Mouse (Mus musculus) limb, embryonic 12.5 days (tissue): Measurements from ENCODE around the gene Rnf38. TPM values are rescaled to one million over a fixed set of nuclear protein-coding genes. Genes with fewer than 3 reads are reported as not detected.

Source experiments
- ATAC-seq: fragments of 200-750 bp; cut with Nextera tagmentation; 2 replicates; pipeline ENCODE4 v1.8.0; 2017; ENCODE audit warnings: low read depth, moderate TSS enrichment; ENCODE audit not compliant: insufficient number of reproducible peaks, insufficient read depth, low FRiP score, low TSS enrichment
- H3K27ac ChIP-seq: fragments of 300-500 bp; sonication (generic); 2 replicates; pipeline ENCODE4 v1.5.1; 2016; ENCODE audit warnings: mild to moderate bottlenecking, moderate library complexity
- H3K27me3 ChIP-seq: fragments of 300-500 bp; sonication (generic); 2 replicates; pipeline ENCODE4 v1.6.1; 2016; ENCODE audit warnings: mild to moderate bottlenecking, moderate library complexity
- H3K36me3 ChIP-seq: fragments of 300-500 bp; sonication (generic); 2 replicates; pipeline ENCODE4 v1.6.1; 2016; ENCODE audit warnings: mild to moderate bottlenecking, moderate library complexity
- H3K4me1 ChIP-seq: fragments of 300-500 bp; sonication (generic); replicated peaks from 2 replicates; pipeline ENCODE4 v1.6.1; 2016
- H3K4me2 ChIP-seq: fragments of 300-500 bp; sonication (generic); 2 replicates; pipeline ENCODE4 v1.6.1; 2016; ENCODE audit warnings: mild to moderate bottlenecking, moderate library complexity
- H3K4me3 ChIP-seq: fragments of 300-500 bp; sonication (generic); replicated peaks from 2 replicates; pipeline ENCODE4 v1.5.1; 2016; ENCODE audit warnings: mild to moderate bottlenecking
- H3K9ac ChIP-seq: fragments of 300-500 bp; sonication (generic); replicated peaks from 2 replicates; pipeline ENCODE4 v1.6.1; 2016; ENCODE audit warnings: mild to moderate bottlenecking, moderate library complexity
- H3K9me3 ChIP-seq: fragments of 300-500 bp; sonication (generic); 2 replicates; pipeline ENCODE4 v1.6.1; 2016; ENCODE audit warnings: mild to moderate bottlenecking, moderate library complexity
- WGBS: fragments of 180-500 bp; shearing (Covaris S2); methylation state at CpG from one replicate; pipeline ENCODE4 v1.1.7; 2016; 5-methylcytosine and 5-hydroxymethylcytosine counted together
- polyA plus RNA-seq: library from polyadenylated mRNA; unstranded; fragments of >200 nt; fragmentation: Nextera tagmentation; extraction: Ambion mirVana; gene quantifications from 2 replicates; pipeline ENCODE4 v1.2.1, GENCODE M21; 2016

Gene Rnf38
- polyA plus RNA-seq, 1 experiment from 2014 or later = 29.4 TPM

DNA sequence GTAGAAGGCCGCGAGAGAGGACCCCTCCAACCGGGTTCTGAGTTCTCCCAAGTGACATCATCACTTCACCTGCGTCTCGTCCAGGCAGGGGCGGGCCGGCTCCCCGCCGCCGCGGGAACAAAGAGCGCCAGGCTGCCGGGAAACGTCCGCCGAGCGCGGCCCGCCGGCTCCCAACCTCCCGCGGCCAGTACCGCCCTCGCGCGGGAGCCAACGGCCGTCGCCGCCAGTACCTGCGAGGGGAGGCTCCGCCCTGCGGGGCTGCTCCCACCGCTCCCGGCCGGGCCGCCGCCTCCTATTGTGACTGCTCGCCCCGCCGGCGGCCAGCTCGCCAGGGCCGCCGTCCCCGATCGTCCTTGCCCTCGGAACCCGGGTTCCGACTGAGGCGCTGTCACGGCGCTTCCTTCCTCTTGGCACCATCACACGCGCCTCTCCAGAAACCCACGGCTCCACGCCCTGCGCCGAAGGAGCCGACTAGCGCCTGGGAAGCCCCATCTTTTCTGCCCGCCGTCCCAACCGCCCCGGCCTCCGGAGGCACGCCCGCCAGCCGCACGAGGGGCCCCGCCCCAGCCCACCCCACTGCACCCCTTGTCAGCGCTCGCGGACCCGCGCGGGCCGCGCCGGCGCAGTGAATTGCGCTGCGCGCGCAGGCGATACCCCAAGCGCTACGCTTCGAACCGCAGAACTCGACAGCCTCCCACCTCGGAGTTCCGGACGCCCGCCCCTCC, 66.0 kb downstream of the Rnf38 start:
- H3K9me3 ChIP-seq = no peaks in the 10 kb centered on the region
- no peaks in the 10 kb centered on the region for H3K27me3 ChIP-seq
- peak overlapping the region; percentile 72 for H3K4me2 ChIP-seq
- peaks cover 43% of the 10 kb centered on the region for H3K4me1 ChIP-seq
- no peaks in the 10 kb centered on the region for H3K36me3 ChIP-seq
- peak overlapping the region; percentile 70 for H3K4me3 ChIP-seq
- WGBS = 1% methylated on average over 84 of the region's 95 CpGs
- H3K9ac ChIP-seq = peak overlapping the region; percentile 90
- peak overlapping the region; percentile 99 for H3K27ac ChIP-seq
- peak; percentile 90 for ATAC-seq

DNA sequence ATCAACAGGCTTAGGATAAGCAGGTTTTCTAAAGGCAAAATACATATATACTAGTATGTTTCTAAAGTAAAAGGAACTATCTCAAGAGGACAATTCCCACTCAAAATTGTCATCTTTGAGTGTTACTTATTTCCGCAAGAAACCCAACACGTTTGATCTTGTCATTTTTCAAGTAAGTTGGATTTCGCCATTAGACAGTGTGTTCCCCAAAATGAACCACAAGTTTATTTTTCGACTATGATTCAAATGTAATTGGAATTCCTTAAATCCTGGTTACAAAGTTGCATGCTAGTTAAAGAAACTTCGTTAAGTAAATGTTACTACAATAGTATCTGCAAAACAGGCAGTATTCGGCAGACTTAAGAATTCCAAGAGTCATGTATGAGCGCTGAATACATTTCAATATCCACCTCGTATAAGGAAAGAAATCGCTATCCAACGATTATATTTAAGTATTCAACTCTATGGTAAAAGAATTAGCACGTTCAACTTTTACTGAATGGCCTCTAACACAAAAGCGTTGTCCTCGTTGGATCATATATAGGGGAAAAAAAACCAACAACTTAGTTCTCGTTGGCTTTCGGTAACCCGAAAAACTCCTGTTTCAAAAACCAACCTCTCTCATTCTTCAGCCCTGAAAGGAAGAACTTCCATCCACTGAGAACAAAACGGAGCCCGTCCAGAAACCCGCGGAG, 66.7 kb downstream of the Rnf38 start:
- ATAC-seq = no peak
- H3K27me3 ChIP-seq = no peaks in the 10 kb centered on the region
- peak overlapping the region; percentile 72 for H3K4me2 ChIP-seq
- H3K4me1 ChIP-seq = peaks cover 50% of the 10 kb centered on the region
- H3K27ac ChIP-seq = peak overlapping the region; percentile 99
- peak overlapping the region; percentile 70 for H3K4me3 ChIP-seq
- no peaks in the 10 kb centered on the region for H3K9me3 ChIP-seq
- H3K36me3 ChIP-seq = no peaks in the 10 kb centered on the region
- peak overlapping the region; percentile 90 for H3K9ac ChIP-seq
- 5% methylated on average over 20 of the region's 20 CpGs for WGBS

DNA sequence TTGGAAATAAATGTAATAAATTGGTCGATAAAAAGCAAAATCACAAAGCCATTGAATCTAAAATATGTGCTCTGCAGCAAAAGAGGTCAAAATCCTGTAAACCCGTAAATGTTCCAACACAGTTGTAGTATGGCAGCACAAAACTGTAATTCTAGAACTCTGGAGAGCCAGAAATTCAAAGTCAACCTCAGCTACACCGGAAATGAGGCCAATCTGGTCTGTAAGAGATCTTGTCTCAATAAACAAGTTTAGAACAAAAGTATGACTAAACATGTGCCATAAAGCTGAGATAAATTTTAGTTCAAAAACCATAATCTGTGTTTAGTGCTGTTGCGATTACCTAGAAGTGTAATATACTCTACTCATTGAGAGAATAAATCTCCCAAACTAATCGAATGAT, 69.0 kb downstream of the Rnf38 start:
- H3K27ac ChIP-seq = no peak overlapping the region
- H3K9me3 ChIP-seq = no peaks in the 10 kb centered on the region
- WGBS = 60% methylated on average over 5 of the region's 5 CpGs
- no peaks in the 10 kb centered on the region for H3K36me3 ChIP-seq
- no peak for ATAC-seq
- no peak overlapping the region for H3K9ac ChIP-seq
- H3K27me3 ChIP-seq = no peaks in the 10 kb centered on the region
- peak overlapping the region; percentile 19 for H3K4me3 ChIP-seq
- peak overlapping the region; percentile 72 for H3K4me2 ChIP-seq
- H3K4me1 ChIP-seq = peaks cover 62% of the 10 kb centered on the region

DNA sequence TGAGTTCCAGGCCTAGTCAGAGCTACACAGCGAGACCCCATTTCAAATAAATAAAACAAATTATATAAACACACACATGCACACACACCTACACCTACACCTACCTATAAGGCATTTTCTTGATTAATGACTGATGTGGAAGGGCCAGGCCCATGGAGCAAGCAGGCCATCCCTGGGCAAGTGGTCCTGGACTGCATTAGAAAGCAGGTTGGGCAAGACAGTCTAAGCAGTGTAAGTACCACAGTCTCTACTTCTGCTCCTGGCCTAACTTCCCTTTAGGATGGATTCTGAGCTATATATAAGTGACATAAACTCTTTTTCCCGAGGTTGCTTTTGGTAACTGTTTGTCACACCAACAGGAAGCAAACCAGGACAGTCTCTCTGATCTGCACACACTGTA, 70.6 kb downstream of the Rnf38 start:
- Histone ChIP-seq H3K36me3 (peaks cover 6% of the 10 kb centered on the region), H3K27ac (peak overlapping the region; percentile 41; the same call in 1 of the 2 replicates), H3K4me2 (no peak overlapping the region), H3K4me1 (peaks cover 56% of the 10 kb centered on the region), H3K9ac (no peak overlapping the region), H3K27me3 (no peaks in the 10 kb centered on the region), H3K4me3 (0 out of 2 replicates have a peak overlapping the region, but pooled peaks have one; percentile 2), H3K9me3 (no peaks in the 10 kb centered on the region)
- 51% methylated on average over 2 of the region's 2 CpGs for WGBS
- no peak for ATAC-seq

DNA sequence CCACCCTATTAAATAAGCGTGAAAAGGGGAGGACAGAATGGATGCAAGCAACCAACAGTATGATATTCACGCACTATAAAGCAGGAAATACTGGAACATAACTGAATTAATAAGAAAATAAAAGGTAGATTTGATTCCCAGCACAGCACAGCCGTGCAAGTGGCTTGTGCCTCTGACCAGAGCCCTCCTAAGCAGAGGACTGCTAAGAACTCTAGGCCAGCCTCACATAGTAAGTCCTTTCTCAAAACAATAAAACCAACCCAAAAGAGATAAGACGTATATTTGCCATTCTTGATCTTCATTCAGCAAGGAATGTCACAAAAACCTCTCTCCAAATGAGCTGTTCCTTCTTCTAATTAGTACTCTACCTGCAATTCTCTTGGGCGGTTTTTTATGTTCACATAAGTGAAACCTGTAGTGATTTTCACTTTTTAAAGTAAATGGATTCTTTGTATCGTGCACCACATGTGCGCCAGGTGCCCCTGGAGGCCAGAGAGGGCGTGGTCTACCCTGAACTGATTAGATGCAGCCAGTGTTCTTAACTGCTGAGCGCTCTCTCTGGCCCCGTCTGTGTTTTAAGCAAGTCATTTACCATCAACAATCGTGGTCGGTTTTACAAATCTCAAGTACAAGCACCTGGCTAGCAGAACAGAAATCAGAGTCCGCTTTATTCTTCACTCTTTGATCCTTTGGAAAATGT, 72.4 kb downstream of the Rnf38 start:
- H3K36me3 ChIP-seq = peaks cover 16% of the 10 kb centered on the region

DNA sequence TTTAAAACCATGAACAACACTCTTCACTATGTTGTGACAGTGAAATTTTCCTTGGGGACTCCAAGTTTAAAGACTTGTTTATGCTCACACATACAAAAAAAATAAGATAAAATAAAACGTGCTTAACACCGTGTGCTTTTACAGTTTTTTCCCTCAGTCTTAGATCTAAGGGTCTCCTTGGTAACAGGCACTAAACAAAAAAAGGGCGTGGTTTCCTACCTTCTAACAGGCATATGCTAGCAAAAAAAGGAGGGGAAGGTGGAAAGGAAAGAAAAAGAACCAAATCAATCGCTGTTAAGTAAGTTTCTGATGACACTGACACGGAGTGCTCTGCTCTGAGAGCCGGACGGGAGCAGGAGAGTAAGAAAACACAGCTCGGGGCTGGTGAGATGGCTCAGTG, 73.8 kb downstream of the Rnf38 start:
- Histone ChIP-seq H3K36me3 (peaks cover 20% of the 10 kb centered on the region), H3K4me1 (peaks cover 40% of the 10 kb centered on the region), H3K9me3 (no peaks in the 10 kb centered on the region), H3K4me2 (no peak overlapping the region), H3K4me3 (no peak overlapping the region), H3K27ac (no peak overlapping the region), H3K27me3 (no peaks in the 10 kb centered on the region), H3K9ac (no peak overlapping the region)
- 75% methylated on average over 8 of the region's 8 CpGs for WGBS
- ATAC-seq = no peak

More for the DNA sequence above, 72.4 kb downstream of the Rnf38 start:
- WGBS = 36% methylated on average over 13 of the region's 13 CpGs
- H3K27me3 ChIP-seq = no peaks in the 10 kb centered on the region
- no peak overlapping the region for H3K4me3 ChIP-seq
- no peak overlapping the region for H3K4me2 ChIP-seq
- peak overlapping the region; percentile 54; the same call in 1 of the 2 replicates for H3K27ac ChIP-seq
- H3K4me1 ChIP-seq = peaks cover 53% of the 10 kb centered on the region
- no peaks in the 10 kb centered on the region for H3K9me3 ChIP-seq
- no peak for ATAC-seq
- no peak overlapping the region for H3K9ac ChIP-seq

DNA sequence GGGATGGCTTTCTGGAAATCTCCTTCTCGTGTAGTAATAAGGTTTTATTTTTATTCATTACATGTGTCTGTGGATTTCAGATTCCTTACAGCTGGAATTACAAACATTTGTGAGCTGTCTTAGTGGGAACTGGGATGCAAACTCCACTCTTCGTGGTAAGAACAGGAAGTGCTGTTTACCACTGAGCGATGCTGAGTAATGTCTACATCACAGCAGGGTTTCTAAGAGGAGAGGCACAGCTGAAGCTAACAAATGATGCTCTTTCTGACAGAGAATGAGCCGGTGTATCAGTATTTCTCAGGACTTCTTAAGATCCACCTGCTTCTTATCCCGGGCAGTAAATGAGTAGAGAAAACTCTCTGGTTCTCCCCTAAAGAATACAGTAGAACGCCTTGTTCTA, 77.1 kb downstream of the Rnf38 start:
- ATAC-seq = no peak
- H3K4me1 ChIP-seq = peaks cover 9% of the 10 kb centered on the region
- no peaks in the 10 kb centered on the region for H3K27me3 ChIP-seq
- H3K27ac ChIP-seq = no peak overlapping the region
- H3K4me3 ChIP-seq = no peak overlapping the region
- H3K36me3 ChIP-seq = peaks cover 28% of the 10 kb centered on the region
- H3K4me2 ChIP-seq = no peak overlapping the region
- H3K9me3 ChIP-seq = no peaks in the 10 kb centered on the region
- no peak overlapping the region for H3K9ac ChIP-seq
- 83% methylated on average over 6 of the region's 6 CpGs for WGBS

DNA sequence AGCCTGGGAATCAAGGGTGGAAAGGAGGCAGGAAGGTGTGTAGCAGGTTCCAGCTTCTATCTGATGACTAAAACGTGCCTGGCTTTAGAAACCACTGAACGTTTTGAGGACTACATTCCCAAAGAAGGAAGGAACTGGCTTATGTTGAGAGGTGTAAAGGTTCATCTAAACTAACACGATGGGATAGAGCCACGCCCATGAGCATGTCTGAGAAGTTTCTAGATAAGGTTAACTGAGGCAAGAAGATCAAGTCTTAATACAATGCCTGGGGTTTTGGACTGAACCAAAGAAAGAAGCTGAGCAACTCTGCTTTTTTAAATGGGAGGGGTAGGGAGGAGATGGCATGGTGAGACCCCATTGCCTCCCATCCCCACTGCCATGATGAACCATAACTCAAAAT, 78.7 kb downstream of the Rnf38 start:
- Histone ChIP-seq H3K9me3 (no peaks in the 10 kb centered on the region), H3K27me3 (no peaks in the 10 kb centered on the region), H3K9ac (no peak overlapping the region), H3K4me3 (no peak overlapping the region), H3K4me1 (no peaks in the 10 kb centered on the region), H3K36me3 (peaks cover 42% of the 10 kb centered on the region), H3K27ac (no peak overlapping the region), H3K4me2 (no peak overlapping the region)
- no peak for ATAC-seq
- 89% methylated on average over 4 of the region's 4 CpGs for WGBS

DNA sequence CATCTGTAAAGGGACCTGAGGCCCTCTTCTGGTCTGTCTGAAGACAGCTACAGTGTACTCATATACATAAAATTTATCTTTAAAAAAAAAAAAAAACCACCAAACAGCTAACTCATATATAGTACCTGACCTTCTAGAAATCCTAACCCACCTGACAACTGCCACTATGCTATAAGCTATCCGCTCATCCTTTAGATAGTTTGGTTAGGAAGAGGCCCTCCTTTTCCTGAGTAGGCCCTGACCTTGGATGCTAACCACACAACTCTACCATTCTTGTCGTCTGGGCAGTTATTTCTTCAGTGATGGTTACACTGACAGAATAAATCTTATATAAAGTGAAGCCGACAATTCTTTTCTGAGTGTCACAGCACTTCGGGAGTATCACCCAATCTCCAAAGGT, 80.7 kb downstream of the Rnf38 start:
- Histone ChIP-seq H3K27ac (no peak overlapping the region), H3K4me3 (no peak overlapping the region), H3K4me1 (no peaks in the 10 kb centered on the region), H3K4me2 (no peak overlapping the region), H3K9ac (no peak overlapping the region), H3K27me3 (no peaks in the 10 kb centered on the region), H3K9me3 (no peaks in the 10 kb centered on the region), H3K36me3 (peaks cover 52% of the 10 kb centered on the region)
- ATAC-seq = no peak
- 94% methylated on average over 4 of the region's 4 CpGs for WGBS

DNA sequence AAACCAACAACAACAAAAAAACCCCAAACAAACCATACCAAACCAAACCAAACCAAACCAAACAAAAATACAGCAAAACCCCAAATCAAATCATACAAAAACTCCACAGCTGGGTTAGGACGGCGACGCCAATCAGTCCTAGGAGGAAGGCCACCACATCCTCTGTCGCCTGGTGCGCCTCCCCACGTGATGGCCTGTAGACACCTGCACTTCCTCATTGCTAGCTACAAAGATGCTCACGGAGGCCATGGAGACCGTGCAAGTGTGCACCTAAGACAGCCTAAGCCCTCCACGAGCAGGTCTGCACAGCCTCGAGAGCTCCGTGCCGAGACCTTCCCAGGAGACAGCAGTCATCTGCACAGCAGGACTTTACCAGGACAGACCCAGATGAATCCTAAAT, 106.8 kb downstream of the Rnf38 start:
- Histone ChIP-seq H3K4me1 (no peaks in the 10 kb centered on the region), H3K4me2 (no peak overlapping the region), H3K9me3 (no peaks in the 10 kb centered on the region), H3K27me3 (no peaks in the 10 kb centered on the region), H3K27ac (no peak overlapping the region), H3K9ac (no peak overlapping the region), H3K4me3 (no peak overlapping the region), H3K36me3 (peaks cover 84% of the 10 kb centered on the region)
- ATAC-seq = no peak
- WGBS = 95% methylated on average over 12 of the region's 12 CpGs
